Mouse (Mus musculus) urinary bladder, postnatal 4 days (tissue): Measurements from ENCODE around the gene Olfr412.

Source experiments
- DNase-seq, 2 experiments: peaks; one replicate each; pipeline ENCODE4 v3.0.0; 2021 to 2022; ENCODE audit warnings: low spot score in 2 of 2

Olfr412 gene

DNA sequence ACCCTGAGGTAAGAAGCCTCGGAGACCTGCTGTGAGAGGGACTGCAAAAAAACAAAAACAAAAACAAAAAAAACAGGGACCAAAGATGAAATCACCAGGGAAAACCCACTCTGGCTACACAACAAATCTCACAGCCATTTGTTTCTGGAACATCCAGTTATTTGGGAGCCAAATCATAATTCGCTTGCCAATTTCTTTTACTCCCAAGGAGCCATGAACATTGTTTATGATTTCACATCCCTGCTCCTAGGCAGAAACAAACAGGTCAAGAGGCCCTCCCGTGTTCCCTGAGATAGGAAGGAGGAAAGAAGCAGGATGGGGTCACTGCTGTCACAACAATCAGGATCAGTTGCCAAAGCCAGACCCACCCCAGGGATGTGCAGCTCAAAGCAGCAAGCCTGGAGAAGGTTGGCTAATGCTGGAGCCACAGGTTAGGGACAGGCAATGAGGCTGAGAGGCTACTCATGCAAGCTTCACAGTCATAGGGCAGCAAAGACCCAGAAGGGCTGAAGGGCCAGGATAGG is 51.6 kb downstream of the Olfr412 start:
- no peak for DNase-seq

DNA sequence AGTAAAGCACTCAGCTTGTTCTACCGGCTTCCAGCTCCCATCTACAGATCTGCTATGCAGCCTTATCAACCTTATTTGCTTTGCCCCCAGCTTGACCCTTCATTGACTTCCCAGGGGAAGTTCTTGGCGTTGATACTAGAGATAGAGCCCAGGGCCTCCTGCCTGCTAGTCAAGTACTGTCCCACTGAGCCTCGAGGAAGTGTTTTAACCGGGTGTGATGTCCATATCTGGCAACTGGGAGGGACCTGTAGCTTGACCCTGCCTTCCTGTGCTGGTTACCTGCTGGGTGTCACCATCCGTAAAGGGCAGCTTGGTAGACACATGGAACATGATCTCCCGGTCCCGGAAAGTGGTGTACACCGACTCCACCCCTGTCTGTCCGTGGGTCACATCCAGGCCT is 52.2 kb downstream of the Olfr412 start:
- DNase-seq = no peak

DNA sequence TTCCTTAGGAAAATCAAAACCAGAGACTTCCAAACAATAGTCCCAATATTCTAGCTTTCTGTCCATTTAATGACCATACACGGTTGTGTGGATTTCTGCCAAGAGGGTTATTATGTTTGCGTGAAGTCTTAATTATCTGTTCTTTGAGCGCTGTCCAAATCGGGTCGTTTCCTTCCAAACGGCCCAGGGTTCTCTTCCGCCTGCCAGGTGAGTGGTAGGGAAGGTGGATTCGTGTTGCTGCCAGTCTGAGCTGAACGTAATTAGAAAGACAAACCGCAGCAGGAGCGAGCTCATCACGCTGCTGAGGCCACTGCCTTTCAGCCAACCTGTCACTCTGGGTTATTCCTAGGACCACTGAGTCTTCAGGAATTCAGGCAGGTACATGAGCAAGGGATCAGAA is 53.9 kb downstream of the Olfr412 start:
- no peak for DNase-seq
